Mouse (Mus musculus): ENCODE results near the gene Lef1.

The Lef1 gene

DNA sequence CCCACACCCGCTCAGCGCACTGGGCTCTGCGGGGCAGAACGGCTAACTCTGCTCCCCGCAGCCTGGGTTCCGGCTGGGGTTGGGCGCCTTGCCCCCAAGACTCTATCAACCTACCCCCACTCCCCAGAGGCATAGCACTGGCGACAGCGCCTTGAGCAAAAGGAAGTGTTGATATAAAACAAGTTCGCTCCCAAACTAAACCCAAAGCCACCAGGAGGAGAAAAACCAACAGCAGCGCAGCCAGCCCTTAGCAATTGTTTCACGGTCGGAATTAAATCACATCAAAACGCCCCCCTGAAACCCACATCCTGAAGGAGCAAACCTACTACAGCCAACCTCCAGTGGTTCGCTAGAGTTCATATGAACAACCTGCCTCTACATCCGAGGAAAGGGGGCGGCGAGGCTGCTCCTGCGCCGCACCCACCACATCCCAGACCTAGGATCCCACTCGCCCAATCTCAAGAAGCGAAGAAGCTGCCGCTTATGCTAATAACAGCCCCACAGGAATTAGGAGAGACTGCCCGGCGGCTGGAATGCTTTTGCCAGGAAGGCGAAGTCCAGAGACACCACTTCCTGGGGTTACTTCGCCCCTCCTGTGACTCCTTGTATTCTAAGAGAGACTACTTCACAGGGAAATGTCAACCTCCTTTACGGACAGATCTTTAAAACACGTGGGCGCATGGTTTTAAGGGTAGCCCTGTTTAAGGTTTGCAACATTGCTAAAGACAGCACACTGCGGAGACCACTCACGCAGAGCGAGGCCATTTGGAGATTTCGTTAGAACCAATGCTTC is 2.8 kb upstream of the Lef1 start:
- intact Hi-C loops (cut with DNase I) = no loop called here

DNA sequence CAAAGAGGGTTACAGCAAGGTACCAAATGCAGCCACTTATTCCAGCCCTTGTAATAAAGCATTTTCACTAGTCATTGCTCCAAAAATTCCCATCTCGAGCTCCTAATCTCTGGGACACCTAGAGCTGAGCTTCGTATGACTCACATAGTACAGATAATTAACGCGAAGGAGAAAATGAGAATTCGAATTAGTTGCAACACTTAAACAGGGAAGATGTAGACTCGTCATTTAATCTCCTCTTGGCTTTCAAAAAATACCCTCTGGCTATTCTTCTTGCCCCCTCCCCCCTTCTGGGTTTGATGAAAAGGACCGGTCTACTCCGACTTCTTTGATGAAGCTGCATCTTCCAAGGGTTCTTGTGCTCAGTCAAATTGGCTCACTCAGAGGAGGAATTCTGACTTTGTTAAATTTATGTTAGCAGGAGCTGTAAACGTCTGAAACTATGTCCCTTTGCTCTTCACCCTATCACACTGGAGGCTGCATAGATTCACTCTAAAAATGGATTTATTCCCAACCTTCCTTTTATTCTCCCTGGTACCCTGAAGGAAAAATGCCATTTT is 2.1 kb upstream of the Lef1 start:
- intact Hi-C loops (cut with DNase I) = no loop called here

DNA sequence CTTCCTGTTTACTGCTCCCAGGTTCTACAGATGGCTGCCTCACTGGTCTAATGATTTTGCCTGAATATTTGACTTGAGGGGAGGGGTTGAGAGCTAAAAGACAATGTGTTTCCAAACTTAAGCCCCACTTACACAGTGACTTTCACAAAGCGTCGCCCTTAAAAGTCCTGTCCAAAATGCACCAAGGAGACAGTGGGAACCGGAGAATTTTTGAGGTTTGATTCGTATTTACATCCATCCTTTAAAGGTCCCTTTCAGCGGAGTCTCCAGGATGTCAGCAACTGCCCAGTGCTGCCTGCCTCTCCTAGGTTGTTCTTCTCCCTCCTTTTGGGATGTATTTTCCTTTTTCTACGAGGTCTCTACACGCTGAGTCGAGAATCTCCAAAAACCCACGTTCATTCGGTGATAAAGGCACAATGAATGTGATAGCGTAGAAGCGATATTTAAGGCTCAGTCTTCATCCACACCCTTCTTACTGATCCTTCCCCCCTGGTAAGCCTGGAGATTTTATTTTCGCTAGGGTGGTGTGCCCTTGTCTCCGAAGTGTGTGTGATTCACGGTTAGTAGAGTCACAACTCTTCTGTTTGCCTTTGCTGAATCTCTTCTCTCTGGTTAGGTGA is 1.1 kb upstream of the Lef1 start:
- intact Hi-C loops (cut with DNase I) = no loop called here

DNA sequence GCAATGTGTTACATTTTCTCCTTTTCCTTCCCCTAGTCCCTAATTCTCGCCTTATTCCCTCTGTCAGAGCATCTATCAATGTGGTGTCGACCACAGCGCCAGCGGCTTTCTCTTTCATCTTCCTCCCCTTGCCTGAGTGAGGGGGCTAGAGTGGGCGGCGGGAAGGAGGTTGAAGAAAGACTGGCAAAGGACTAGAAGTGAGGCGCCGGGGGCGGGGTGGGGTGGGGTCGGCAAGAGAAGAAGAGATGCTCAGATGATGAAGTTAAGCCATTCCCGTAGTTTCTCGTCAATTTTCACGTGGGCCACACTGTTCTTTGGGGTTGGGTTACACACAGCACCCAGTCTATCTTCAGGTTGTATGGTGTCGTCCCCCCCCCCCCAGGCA is 593 bp upstream of the Lef1 start:
- intact Hi-C loops (cut with DNase I) = no loop called here

GRCm38 (mm10) chr3:131111151-131111850 is 1.0 kb downstream of the Lef1 start:
- intact Hi-C loops (cut with DNase I) = no loop called here

- intact Hi-C loops (cut with DNase I) = no loop called here
These were observed 1.7 kb downstream of the Lef1 start for GRCm38 (mm10) chr3:131111851-131112572.

DNA sequence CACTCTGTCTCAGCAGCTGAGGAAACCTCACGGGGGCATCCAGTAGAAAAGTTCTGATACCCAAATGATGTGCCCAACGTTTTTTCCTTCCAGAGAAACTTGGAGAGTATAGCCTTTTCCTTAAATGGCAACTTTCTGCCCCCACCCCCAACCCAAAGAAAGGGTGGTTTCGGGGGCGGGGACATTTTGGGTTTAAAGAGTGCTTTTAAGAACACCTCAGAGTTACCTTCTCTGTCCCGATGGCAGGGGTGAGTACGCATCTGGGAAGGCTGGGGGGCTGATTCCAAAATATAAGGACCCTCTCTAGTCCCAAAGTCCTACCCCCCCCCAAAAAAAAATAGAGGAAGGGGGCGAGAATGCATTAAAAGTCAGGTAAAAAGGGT is 2.3 kb downstream of the Lef1 start:
- intact Hi-C loops (cut with DNase I) = no loop called here

GRCm38 (mm10) chr3:131113029-131113428 is 2.8 kb downstream of the Lef1 start:
- intact Hi-C loops (cut with DNase I) = no loop called here

DNA sequence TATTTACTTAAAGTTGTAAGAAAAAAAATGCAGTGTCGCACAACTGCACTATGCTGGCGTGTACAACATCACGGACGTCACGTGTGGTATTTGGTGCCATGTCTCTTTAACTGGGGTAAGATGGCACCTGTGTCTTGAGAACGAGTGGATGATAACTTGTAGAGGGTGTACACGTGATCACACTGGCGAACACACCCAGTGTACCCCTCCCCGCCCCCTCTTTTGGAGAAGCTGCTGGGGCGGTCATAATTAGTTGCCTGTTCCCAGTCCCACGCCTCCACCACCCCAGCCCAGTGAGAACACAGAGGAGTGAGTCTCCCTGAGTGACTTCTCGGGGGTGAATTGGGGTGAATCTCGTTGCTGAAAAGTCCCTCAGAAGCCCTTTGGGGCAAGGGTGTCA is 5.8 kb downstream of the Lef1 start:
- intact Hi-C loops (cut with DNase I) = no loop called here

GRCm38 (mm10) chr3:131117352-131117751 is 7.1 kb downstream of the Lef1 start:
- intact Hi-C loops (cut with DNase I) = no loop called here

DNA sequence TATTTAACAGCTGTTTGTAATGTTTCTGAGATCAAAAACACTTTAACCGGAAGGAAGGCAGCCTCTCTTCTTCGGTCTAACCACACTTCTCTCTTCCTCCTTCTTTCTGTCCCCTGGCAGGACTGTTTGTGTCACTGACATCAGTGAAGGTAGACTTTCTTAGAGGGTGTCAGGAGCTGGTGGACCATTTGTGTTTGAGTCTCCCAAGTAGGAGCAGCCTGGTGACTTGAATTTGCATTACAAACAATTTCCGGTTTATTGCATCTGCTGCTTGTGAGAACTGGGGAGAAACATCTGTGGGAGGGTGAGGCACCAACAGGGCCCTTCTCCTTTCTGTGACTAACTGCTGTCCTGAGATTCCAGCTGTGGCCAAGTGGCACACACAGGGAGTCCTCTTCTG is 7.6 kb downstream of the Lef1 start:
- intact Hi-C loops (cut with DNase I) = no loop called here

DNA sequence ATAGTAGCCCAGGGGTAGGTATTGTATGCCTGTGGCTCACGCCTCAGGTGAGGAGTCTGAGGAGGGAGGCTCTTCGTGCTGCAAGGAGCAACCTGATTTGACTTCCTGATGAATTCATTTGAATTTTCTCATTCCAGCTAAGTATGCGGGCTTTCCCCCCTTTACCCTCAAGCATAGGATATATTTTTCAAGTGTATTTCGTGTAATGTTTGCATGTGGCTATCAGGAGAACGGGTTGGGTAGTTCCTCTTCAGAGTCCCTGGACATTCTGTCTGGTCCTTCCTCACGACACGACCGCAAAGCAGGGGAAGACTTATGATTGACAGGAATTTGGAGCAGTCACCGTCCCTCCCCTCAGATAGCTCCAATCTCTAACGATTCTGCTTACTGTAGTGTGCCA is 9.2 kb downstream of the Lef1 start:
- intact Hi-C loops (cut with DNase I) = no loop called here

DNA sequence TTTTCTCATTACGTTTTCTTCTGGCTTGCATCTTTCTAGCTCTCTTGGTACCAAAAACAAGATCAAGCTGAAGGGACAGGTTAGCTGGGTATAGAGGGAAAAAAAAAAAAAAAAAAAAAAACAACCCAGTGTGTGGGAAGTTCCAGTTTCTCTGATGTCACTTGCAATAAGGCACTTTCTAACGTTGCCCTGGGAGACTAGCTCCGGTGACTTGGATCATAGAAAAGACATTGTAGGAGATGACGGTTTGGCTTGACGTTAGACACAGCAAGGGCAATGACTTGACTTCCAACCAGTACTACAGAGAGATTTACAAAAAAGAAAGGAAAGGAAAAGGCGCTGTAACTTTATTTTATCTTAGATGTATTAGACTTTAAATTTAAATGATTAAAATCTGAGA is 13.2 kb downstream of the Lef1 start:
- intact Hi-C loops (cut with DNase I) = no loop called here

GRCm38 (mm10) chr3:131125873-131126272 is 15.6 kb downstream of the Lef1 start:
- intact Hi-C loops (cut with DNase I) = no loop called here

GRCm38 (mm10) chr3:131126438-131126837 is 16.2 kb downstream of the Lef1 start:
- intact Hi-C loops (cut with DNase I) = no loop called here

DNA sequence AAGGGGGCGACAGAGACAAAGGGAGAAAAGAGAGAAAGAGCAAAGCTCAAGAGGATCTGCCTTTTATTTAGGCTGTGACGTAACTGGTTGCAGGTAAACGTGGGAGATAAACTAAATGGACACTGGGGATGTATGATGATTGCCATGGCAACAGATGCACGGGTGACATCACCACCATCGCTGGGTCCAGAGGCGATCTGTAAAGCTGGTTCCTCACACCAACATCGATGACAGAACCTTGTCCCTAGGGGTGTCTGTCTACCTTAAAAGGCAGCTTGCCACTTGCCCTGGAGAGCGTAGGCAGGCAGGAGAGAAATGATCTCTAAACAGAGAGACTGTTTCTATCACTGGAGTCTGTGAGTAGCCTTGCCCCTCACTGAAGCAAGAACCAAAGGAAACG is 23.7 kb downstream of the Lef1 start:
- intact Hi-C loops (cut with DNase I) = no loop called here

- intact Hi-C loops (cut with DNase I) = no loop called here
These were observed 25.2 kb downstream of the Lef1 start for GRCm38 (mm10) chr3:131135434-131135833.

GRCm38 (mm10) chr3:131136455-131136854 is 26.2 kb downstream of the Lef1 start:
- intact Hi-C loops (cut with DNase I) = no loop called here

DNA sequence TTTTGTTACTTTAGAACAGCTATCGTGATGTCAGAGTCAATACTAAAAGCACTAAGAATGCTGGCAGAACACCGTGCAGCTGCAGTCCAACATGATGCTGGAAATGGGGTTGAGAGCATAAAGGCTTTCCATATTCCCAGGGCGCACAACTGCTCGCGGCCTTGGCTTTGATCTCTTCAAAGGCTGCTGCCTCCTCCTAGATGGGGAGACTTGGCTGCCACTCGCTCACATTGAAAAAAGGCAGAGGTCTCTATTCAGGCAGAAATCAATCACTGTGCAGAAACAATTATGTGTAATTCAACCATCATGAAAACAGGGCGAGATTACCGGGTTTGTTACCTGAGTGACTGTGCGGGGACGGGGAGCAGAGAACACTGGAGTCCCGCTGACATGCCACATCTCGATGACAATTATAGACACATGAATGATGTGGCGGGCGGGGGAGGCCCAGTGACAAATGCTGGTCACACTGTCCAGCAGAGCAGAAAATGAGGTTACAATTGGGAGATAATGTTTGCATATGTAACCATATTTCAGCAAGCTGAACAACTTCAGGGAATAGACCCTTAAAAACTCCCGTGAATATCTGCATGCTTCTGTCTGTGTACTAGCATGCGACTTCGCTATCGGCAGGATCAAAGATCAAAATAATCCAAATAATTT is 27.0 kb downstream of the Lef1 start:
- intact Hi-C loops (cut with DNase I) = no loop called here

GRCm38 (mm10) chr3:131138224-131138623 is 28.0 kb downstream of the Lef1 start:
- intact Hi-C loops (cut with DNase I) = no loop called here

- intact Hi-C loops (cut with DNase I) = no loop called here
These were observed 28.5 kb downstream of the Lef1 start for GRCm38 (mm10) chr3:131138797-131139196.

Measured in adrenal gland (tissue).